Mouse (Mus musculus): ENCODE measurements at regions not wholly inside any gene's neighbourhood (a gene's known extent, or its start where the extent isn't known, plus 50 kb on each side); places are given as distances from the start of the nearest gene placed in this dataset.

GRCm38 (mm10) chr10:68902670-68903069 is 179.2 kb downstream of the Tmem26 start:
- no peak for TF ChIP-seq CTCF (IDR thresholded peaks at IDR 0.05; ENCODE audit: low read depth, low read length)
- no peak for TF ChIP-seq TAL1 (conservative IDR thresholded peaks at IDR 0.05; ENCODE audit: low read depth, low read length)

Data from G1E (cell line).